Mouse (Mus musculus): ENCODE measurements around the gene Greb1.

Gene Greb1

GRCm38 (mm10) chr12:16694783-16695182 lies 105.9 kb downstream of the Greb1 start:
- in situ Hi-C loops (cut with MboI) = no loop called here

- in situ Hi-C loops (cut with MboI) = no loop called here
Observed at GRCm38 (mm10) chr12:16690631-16691030, 110.1 kb downstream of the Greb1 start.

GRCm38 (mm10) chr12:16672246-16672645 lies 128.4 kb downstream of the Greb1 start:
- in situ Hi-C loops (cut with MboI) = no loop called here

- in situ Hi-C loops (cut with MboI) = no loop called here
Observed at GRCm38 (mm10) chr12:16669176-16669575, 131.5 kb downstream of the Greb1 start.

GRCm38 (mm10) chr12:16665022-16665421 lies 135.7 kb downstream of the Greb1 start:
- in situ Hi-C loops (cut with MboI) = no loop called here

- in situ Hi-C loops (cut with MboI) = no loop called here
Observed at GRCm38 (mm10) chr12:16662955-16663585, 137.6 kb downstream of the Greb1 start.

GRCm38 (mm10) chr12:16661936-16662335 lies 138.8 kb downstream of the Greb1 start:
- in situ Hi-C loops (cut with MboI) = no loop called here

GRCm38 (mm10) chr12:16661459-16661858 lies 139.2 kb downstream of the Greb1 start:
- in situ Hi-C loops (cut with MboI) = no loop called here

GRCm38 (mm10) chr12:16656906-16657875 lies 143.5 kb downstream of the Greb1 start:
- in situ Hi-C loops (cut with MboI) = no loop called here

GRCm38 (mm10) chr12:16655604-16656003 lies 145.1 kb downstream of the Greb1 start:
- in situ Hi-C loops (cut with MboI) = no loop called here

- in situ Hi-C loops (cut with MboI) = no loop called here
Observed at GRCm38 (mm10) chr12:16653332-16654093, 147.2 kb downstream of the Greb1 start, which contains the start of gene Ntsr2. Gene Ntsr2 (plus strand): TSS chr12:16653382.

GRCm38 (mm10) chr12:16649819-16650218 lies 150.9 kb downstream of the Greb1 start:
- in situ Hi-C loops (cut with MboI) = no loop called here

- in situ Hi-C loops (cut with MboI) = no loop called here
Observed at GRCm38 (mm10) chr12:16648273-16648672, 152.4 kb downstream of the Greb1 start.

- in situ Hi-C loops (cut with MboI) = no loop called here
Observed at GRCm38 (mm10) chr12:16646780-16647409, 153.8 kb downstream of the Greb1 start.

- in situ Hi-C loops (cut with MboI) = no loop called here
Observed at GRCm38 (mm10) chr12:16644698-16645097, 156.0 kb downstream of the Greb1 start.

GRCm38 (mm10) chr12:16643508-16644345 lies 157.0 kb downstream of the Greb1 start:
- in situ Hi-C loops (cut with MboI) = no loop called here

- in situ Hi-C loops (cut with MboI) = no loop called here
Observed at GRCm38 (mm10) chr12:16642000-16642399, 158.7 kb downstream of the Greb1 start.

- in situ Hi-C loops (cut with MboI) = no loop called here
Observed at GRCm38 (mm10) chr12:16640075-16640474, 160.6 kb downstream of the Greb1 start.

- in situ Hi-C loops (cut with MboI) = loop anchor here (10.0 kb wide), 1 partner anchor 74 kb away; no protein-coding TSS in a partner anchor
Observed at GRCm38 (mm10) chr12:16639078-16639771, 161.5 kb downstream of the Greb1 start.

- in situ Hi-C loops (cut with MboI) = loop anchor here (10.0 kb wide), 1 partner anchor 71 kb away; no protein-coding TSS in a partner anchor
Observed at GRCm38 (mm10) chr12:16635816-16636215, 164.9 kb downstream of the Greb1 start.
